Mouse (Mus musculus) inflammation-experienced regulatory T-cells (primary cell): ENCODE results near the gene Tgds. TPM values are rescaled to one million over a fixed set of nuclear protein-coding genes. Genes with fewer than 3 reads are reported as not detected.

Source experiments
- polyA plus RNA-seq, 2 experiments: library from polyadenylated mRNA; unstranded; fragments of 100-300 nt; shearing (Covaris generic); gene quantifications; one replicate each; pipeline ENCODE4 v1.2.1; 2017

Gene Tgds
- polyA plus RNA-seq, result 10 to 100 TPM; 23.1 to 37.5 TPM

DNA sequence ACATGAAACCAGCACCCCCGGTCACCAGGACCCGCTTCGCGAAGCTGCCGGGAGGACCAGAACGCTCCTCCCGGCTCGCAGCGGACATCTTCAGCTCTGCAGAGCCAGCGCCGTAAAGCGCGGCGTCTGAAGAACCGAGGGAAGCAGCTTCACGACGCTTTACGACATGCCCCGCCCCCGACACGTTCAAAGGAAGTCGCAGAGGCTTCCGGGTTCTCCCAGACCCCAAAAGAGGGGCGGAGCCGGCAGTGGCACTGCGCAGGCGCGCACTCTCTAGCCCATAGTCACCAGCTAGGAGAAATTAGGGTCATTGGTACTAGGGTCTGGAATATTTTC is at the start of gene Tgds:
Tgds (minus strand) TSS at position 114 of the 336 bp plus-strand sequence.

DNA sequence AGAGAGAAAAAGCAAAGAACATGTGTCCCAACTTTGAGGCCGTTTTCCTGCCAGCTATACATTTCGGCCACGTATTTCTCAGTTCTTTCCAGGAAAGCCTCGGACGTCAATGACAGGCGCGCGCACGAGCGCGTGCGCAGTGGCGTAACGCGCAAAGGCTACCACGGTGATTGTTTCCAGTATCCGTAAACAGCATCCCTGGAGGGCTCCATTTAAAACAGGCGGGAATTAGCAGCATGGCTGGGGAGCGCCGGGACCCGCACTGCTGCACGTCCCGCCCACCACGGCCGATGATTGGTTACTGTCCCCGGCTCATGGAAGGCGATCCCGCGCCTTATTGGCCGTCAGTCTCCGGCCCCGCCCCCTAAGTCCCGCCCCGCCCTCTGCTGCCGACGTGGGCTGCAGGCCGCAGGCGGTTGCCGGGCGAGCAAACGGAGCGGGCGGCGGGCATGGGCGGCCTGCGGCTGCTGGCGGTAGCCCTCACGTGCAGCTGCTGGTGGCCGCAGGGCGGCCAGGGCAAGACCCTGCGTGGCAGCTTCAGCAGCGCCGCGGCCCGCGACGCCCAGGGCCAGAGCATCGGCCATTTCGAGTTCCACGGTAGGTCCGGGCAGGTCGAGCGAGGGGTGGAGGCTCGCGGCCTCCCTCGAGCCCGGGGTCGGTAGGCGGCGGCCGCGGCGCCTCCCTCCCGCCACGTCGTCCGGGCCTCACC is 4.3 kb upstream of the Tgds start, which contains the start of gene Gpr180:
Gpr180 (plus strand) TSS at position 415 of the 709 bp plus-strand sequence.

Other genes with a start within 250 kb of the Tgds start
- 1 to 10 TPM in 1 of 2 experiments, under 1 TPM in 1; 0.12 to 1.3 TPM for gene Dct, start 80.5 kb downstream of the Tgds start, polyA plus RNA-seq
- gene Gpr180, start 4.4 kb upstream of the Tgds start, polyA plus RNA-seq, result 10 to 100 TPM; 27.1 to 29.3 TPM
- under 1 TPM in 1 of 2 experiments, not detected in 1; 0.42 TPM for gene Sox21, start 104.3 kb upstream of the Tgds start, polyA plus RNA-seq
- gene Gm9376, start 134.2 kb upstream of the Tgds start, polyA plus RNA-seq, result not detected